Mouse (Mus musculus): ENCODE measurements around the gene Mrc1.
A peak's percentile ranks its signal among the peaks of the same experiment; 100 is the strongest.
"Not testable (repeated sequence)": the region's sequence is repeated elsewhere in the genome, so short reads cannot be mapped to it uniquely, and the experiment has no call there.

The Mrc1 gene

GRCm38 (mm10) chr2:14229149-14229548 is at the start of gene Mrc1:
Gene Mrc1, plus strand, starts transcription at chr2:14229392.
- DNase-seq, result no peak

GRCm38 (mm10) chr2:14184375-14184774 is 44.8 kb upstream of the Mrc1 start:
- no peak for DNase-seq

GRCm38 (mm10) chr2:14190684-14191083 is 38.5 kb upstream of the Mrc1 start:
- no peak for DNase-seq

GRCm38 (mm10) chr2:14191601-14192000 is 37.6 kb upstream of the Mrc1 start:
- DNase-seq, result no peak

GRCm38 (mm10) chr2:14192046-14192445 is 37.1 kb upstream of the Mrc1 start:
- no peak for DNase-seq

GRCm38 (mm10) chr2:14198325-14198903 is 30.8 kb upstream of the Mrc1 start:
- DNase-seq, result not testable (repeated sequence)

GRCm38 (mm10) chr2:14199621-14200020 is 29.6 kb upstream of the Mrc1 start:
- DNase-seq, result peak; percentile 53

- DNase-seq, result not testable (repeated sequence)
Observed at GRCm38 (mm10) chr2:14200879-14201445, 28.2 kb upstream of the Mrc1 start.

- DNase-seq, result no peak
Observed at GRCm38 (mm10) chr2:14204308-14204707, 24.9 kb upstream of the Mrc1 start.

GRCm38 (mm10) chr2:14206798-14207197 is 22.4 kb upstream of the Mrc1 start:
- DNase-seq, result no peak

- DNase-seq, result no peak
Observed at GRCm38 (mm10) chr2:14210731-14211130, 18.5 kb upstream of the Mrc1 start.

GRCm38 (mm10) chr2:14211606-14212005 is 17.6 kb upstream of the Mrc1 start:
- no peak for DNase-seq

GRCm38 (mm10) chr2:14214764-14215163 is 14.4 kb upstream of the Mrc1 start:
- no peak for DNase-seq

- no peak for DNase-seq
Observed at GRCm38 (mm10) chr2:14216653-14217052, 12.5 kb upstream of the Mrc1 start.

GRCm38 (mm10) chr2:14218126-14218525 is 11.1 kb upstream of the Mrc1 start:
- no peak for DNase-seq

GRCm38 (mm10) chr2:14224387-14224786 is 4.8 kb upstream of the Mrc1 start:
- DNase-seq, result no peak

- DNase-seq, result no peak
Observed at GRCm38 (mm10) chr2:14228495-14228894, 697 bp upstream of the Mrc1 start.

GRCm38 (mm10) chr2:14229979-14230378 is 787 bp downstream of the Mrc1 start:
- DNase-seq, result no peak

GRCm38 (mm10) chr2:14232897-14233296 is 3.7 kb downstream of the Mrc1 start:
- no peak for DNase-seq

GRCm38 (mm10) chr2:14233983-14234382 is 4.8 kb downstream of the Mrc1 start:
- DNase-seq, result no peak

GRCm38 (mm10) chr2:14235319-14235718 is 6.1 kb downstream of the Mrc1 start:
- no peak for DNase-seq

- no peak for DNase-seq
Observed at GRCm38 (mm10) chr2:14236920-14237319, 7.7 kb downstream of the Mrc1 start.

GRCm38 (mm10) chr2:14237723-14238122 is 8.5 kb downstream of the Mrc1 start:
- DNase-seq, result no peak

- DNase-seq, result no peak
Observed at GRCm38 (mm10) chr2:14239151-14239550, 10.0 kb downstream of the Mrc1 start.

GRCm38 (mm10) chr2:14244157-14244556 is 15.0 kb downstream of the Mrc1 start:
- DNase-seq, result no peak

Data from cerebellum, adult 8-10 months (tissue).